Mouse (Mus musculus): ENCODE data around the gene E030030I06Rik. TPM values are rescaled to one million over a fixed set of nuclear protein-coding genes. Genes with fewer than 3 reads are reported as not detected.
"Not testable (repeated sequence)": the region's sequence is repeated elsewhere in the genome, so short reads cannot be mapped to it uniquely, and the experiment has no call there.

The E030030I06Rik gene
- 1 to 10 TPM; 2.5 to 4.3 TPM for total RNA-seq (2021)
- long read RNA-seq, experiment 1: 0 reads
- long read RNA-seq, experiment 2: 0 reads

GRCm38 (mm10) chr10:22149073-22149690 is at the start of gene E030030I06Rik:
Gene E030030I06Rik (minus strand): TSS chr10:22149270.
- peak in 1 of 2 experiments; percentile 33 for DNase-seq (ENCODE audit: low spot score in 2 of 2)

DNA sequence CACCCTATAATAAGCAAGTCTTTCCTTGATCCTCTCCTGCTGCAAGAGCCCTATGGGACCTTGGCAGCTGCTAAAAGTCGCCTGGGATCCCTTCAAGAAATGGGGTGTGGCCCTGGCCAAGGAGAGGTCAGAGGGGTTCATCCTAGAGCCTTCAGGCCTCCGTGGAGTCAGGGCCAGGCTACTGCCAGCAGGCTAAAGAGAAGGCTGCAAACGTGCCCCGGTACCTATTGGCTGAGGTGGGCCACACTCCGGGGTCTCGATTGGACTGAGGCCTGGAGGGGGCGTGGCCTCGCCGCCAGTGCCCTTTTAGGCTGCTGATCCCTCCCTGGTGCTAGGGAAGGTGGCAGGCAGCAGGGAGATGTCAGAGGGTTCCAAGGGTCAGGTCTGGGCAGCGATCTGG is 42.0 kb upstream of the E030030I06Rik start:
- DNase-seq (ENCODE audit: low spot score in 2 of 2): not testable (repeated sequence)

GRCm38 (mm10) chr10:22176515-22176914 is 27.4 kb upstream of the E030030I06Rik start:
- DNase-seq (ENCODE audit: low spot score in 2 of 2): not testable (repeated sequence)

GRCm38 (mm10) chr10:22174190-22174487 is 25.1 kb upstream of the E030030I06Rik start:
- DNase-seq (ENCODE audit: low spot score in 2 of 2): not testable (repeated sequence)

GRCm38 (mm10) chr10:22173335-22174189 is 24.5 kb upstream of the E030030I06Rik start:
- not testable (repeated sequence) for DNase-seq (ENCODE audit: low spot score in 2 of 2)

DNA sequence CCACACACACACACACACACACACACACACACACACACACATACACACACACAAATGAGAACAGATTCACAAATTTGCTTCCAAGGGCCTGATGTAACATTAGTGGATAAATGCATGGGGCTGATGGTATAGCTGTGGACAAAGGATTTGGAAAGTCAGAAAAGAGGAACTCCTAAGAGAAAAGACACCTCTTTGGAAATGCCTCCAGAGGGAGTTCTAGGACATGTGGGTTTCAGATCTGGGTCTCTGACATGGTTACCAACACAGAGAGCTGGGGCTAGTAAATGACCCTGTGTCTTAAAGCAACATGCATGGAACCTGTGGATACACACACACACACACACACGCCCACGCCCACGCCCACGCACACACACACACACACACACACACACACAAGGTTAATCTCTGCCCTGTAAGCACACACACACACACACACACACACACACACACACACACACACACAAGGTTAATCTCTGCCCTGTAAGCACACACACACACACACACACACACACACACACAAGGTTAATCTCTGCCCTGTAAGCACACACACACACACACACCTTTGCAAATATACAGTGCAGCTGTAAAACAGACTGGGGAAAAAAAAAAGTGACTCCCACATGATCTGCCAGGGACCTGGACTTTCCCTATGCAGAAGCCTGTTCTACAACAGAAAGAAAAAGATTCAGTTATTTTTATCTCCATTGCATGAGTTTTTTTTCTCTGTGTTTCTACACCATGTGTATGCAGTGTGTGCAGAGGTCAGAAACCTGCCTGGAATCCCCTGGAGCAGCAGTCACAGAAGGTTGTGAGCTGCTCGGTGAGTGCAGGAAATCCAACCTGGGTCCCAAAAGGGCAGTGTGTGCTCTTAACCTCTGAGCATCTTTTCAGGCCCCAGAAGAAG is 23.6 kb upstream of the E030030I06Rik start:
- not testable (repeated sequence) for DNase-seq (ENCODE audit: low spot score in 2 of 2)

DNA sequence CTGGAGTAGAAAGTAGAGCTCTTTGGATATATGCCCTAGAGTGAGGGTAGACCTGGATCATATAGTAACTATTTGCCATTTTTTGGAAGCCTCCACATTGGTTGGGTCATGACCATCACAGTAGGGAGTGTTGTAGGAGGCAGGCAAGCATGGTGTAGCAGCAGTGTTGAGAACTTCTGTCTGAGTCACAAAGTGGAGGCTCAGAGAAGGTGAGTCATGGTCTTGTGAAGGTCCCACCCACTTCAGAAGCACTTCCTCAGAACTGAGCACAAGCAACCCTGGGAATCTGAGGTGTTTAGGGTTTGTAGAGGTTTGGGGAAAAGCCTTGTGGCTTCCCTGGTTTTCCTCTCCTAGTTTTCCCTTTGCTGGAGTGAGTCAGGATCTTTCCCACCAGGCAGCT is 20.0 kb upstream of the E030030I06Rik start:
- DNase-seq (ENCODE audit: low spot score in 2 of 2): not testable (repeated sequence)

GRCm38 (mm10) chr10:22167061-22167460 is 18.0 kb upstream of the E030030I06Rik start:
- not testable (repeated sequence) for DNase-seq (ENCODE audit: low spot score in 2 of 2)

- not testable (repeated sequence) for DNase-seq (ENCODE audit: low spot score in 2 of 2)
Measured at GRCm38 (mm10) chr10:22166025-22166424, 17.0 kb upstream of the E030030I06Rik start.

DNA sequence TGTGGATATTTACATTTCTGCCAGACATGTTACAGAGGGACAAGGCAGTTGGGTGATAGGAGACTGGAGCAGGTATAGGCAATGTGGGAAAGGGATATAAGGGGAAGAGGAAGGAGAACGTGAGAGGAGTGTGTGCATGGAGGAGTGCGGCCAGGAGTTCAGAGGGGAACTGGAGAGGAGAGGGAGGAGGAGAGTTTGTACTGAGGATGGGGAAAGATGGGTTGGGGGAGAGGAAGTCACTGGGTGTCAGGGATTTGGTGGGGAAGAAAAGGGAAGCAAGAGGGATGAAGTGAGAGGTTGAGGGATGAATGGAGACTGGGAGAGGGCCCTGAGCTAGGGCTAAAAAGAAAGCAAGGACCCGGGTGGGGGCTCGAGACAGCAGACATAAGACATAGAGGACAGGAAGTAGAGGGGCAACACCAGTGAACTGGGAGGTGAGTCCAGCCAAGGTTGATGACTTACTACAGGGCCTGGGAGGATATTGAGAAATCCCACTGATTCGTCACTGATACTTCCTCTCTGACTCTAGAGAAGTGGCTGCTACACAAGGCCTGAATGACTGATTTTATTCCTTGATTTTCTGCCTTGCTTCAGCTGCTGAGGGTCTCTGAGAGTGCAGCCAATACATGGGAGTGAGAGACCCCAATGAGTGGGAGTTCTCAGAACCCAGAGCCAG is 16.4 kb upstream of the E030030I06Rik start:
- not testable (repeated sequence) for DNase-seq (ENCODE audit: low spot score in 2 of 2)

DNA sequence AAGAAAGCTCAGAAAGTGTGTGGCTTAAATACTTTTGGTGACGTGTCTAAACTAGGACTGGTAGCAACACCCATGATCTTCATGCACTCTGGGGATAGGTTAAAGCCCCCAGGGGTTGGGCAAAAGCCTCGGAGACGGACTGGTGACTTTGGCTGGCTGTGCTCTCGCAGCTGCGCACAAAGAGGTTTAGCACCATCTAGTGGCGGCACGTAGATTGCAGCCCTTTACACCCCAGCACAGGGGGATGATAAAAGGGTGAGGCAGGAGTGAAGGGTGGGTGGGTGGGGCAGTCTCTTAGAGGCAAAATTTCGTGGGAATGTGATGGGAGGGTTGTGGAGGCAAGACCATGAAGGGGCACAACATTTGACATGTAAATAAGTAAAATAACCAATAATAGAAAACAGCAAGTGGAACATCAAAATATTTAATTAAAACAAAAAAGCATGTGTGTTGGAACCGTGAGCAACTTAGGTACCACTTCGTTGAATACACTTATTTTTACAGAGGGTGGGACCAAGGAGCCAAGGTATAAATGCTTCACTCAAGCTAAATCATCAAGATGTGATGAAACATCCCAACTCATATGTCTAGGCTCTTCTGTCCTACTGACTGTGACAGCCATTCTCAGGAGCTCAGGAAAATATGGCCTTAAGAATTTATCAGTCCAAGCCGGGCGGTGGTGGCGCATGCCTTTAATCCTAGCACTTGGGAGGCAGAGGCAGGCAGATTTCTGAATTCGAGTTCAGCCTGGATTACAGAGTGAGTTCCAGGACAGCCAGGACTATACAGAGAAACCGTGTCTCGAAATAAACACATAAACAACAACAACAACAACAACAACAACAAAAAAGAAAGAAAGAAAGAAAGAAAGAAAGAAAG is 14.9 kb upstream of the E030030I06Rik start:
- DNase-seq (ENCODE audit: low spot score in 2 of 2): peak in 1 of 2 experiments; percentile 57

GRCm38 (mm10) chr10:22163279-22163678 is 14.2 kb upstream of the E030030I06Rik start:
- DNase-seq (ENCODE audit: low spot score in 2 of 2): not testable (repeated sequence)

- no peak for DNase-seq (ENCODE audit: low spot score in 2 of 2)
Measured at GRCm38 (mm10) chr10:22159581-22160140, 10.6 kb upstream of the E030030I06Rik start.

- no peak for DNase-seq (ENCODE audit: low spot score in 2 of 2)
Measured at GRCm38 (mm10) chr10:22159131-22159561, 10.1 kb upstream of the E030030I06Rik start.

- peak in 1 of 2 experiments; percentile 45 for DNase-seq (ENCODE audit: low spot score in 2 of 2)
Measured at GRCm38 (mm10) chr10:22158310-22158999, 9.4 kb upstream of the E030030I06Rik start, which contains the start of the genes Raet1e and H60b. Gene Raet1e (plus strand): TSS chr10:22158569. Gene H60b (plus strand): TSS chr10:22158586.

- DNase-seq (ENCODE audit: low spot score in 2 of 2): no peak
Measured at GRCm38 (mm10) chr10:22154871-22155799, 6.1 kb upstream of the E030030I06Rik start.

DNA sequence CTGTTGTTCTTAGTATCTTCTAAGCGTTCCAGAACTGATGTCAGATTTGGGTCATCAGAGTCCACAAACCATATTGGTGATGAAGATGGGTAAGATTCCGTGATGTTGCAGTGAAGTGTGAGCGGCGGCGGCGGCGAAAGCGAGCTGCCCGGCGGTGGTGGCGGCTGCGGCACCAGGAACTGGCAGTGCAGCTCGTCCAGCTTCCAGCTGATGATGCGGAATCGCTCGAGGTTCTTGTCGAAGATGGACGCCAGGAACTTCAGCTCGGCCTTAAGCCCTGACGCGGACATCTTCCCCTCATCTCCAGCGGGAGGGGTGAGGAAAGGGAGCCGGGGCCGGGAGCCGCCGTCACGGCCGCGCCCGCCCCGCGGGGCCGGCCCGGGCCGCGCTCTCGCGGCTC is 5.1 kb upstream of the E030030I06Rik start:
- DNase-seq (ENCODE audit: low spot score in 2 of 2): not testable (repeated sequence)
